Mouse (Mus musculus): Measurements from ENCODE around the gene Man1a2.

The Man1a2 gene

GRCm38 (mm10) chr3:100685763-100686370, 564 bp upstream of the Man1a2 start:
- peak; percentile 79 for DNase-seq (ENCODE audit: low read depth)

GRCm38 (mm10) chr3:100684234-100684975, 898 bp downstream of the Man1a2 start:
- peak; percentile 65 for DNase-seq (ENCODE audit: low read depth)

GRCm38 (mm10) chr3:100682841-100683240, 2.5 kb downstream of the Man1a2 start:
- DNase-seq (ENCODE audit: low read depth), result peak; percentile 29

GRCm38 (mm10) chr3:100682281-100682680, 3.0 kb downstream of the Man1a2 start:
- DNase-seq (ENCODE audit: low read depth), result peak; percentile 25

GRCm38 (mm10) chr3:100681448-100682092, 3.7 kb downstream of the Man1a2 start:
- peak; percentile 22 for DNase-seq (ENCODE audit: low read depth)

DNA sequence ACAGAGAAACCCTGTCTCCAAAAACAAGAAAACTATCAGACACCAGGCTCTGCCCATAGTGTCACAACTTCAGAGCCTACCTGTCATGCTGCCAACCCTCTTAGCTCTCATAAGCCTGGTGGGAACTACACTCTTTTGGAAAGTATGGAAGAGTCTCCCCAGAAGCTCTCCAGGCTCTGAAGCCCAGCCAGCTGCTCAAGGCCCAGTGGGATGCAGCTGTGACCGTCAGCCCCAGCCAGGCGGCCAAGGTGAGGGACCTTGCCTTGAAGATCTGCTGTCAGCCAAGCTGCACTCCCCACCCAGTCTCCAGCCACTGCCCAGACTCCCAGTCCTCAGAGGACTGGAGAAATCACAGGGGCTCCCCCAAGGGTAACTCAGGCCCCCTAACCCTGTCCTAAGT, 5.1 kb downstream of the Man1a2 start:
- no peak for DNase-seq (ENCODE audit: low read depth)

GRCm38 (mm10) chr3:100678951-100679570, 6.2 kb downstream of the Man1a2 start:
- DNase-seq (ENCODE audit: low read depth), result no peak

DNA sequence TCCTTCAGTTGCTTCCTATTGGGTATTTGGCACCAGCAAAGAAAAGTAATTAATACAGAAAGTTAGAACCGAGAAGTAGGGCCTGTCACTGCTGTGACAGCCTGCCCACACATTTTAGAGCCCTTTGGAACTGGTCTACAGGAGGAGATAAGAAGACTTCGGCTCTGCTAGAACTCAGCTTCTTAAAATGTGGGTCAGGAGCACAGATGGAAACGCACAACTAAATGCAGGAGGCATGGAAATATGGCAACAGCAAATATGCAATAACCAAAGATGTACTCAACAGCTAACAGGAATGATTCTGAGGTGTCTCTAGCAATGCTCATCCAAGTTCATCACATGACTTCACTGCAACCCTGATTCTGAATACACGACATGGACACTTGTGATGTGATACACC, 10.2 kb downstream of the Man1a2 start:
- DNase-seq (ENCODE audit: low read depth), result no peak

GRCm38 (mm10) chr3:100670412-100670811, 14.9 kb downstream of the Man1a2 start:
- no peak for DNase-seq (ENCODE audit: low read depth)

- DNase-seq (ENCODE audit: low read depth), result no peak
These were observed 32.0 kb downstream of the Man1a2 start for GRCm38 (mm10) chr3:100653291-100653690.

- no peak for DNase-seq (ENCODE audit: low read depth)
These were observed 43.7 kb downstream of the Man1a2 start for GRCm38 (mm10) chr3:100641581-100641980.

DNA sequence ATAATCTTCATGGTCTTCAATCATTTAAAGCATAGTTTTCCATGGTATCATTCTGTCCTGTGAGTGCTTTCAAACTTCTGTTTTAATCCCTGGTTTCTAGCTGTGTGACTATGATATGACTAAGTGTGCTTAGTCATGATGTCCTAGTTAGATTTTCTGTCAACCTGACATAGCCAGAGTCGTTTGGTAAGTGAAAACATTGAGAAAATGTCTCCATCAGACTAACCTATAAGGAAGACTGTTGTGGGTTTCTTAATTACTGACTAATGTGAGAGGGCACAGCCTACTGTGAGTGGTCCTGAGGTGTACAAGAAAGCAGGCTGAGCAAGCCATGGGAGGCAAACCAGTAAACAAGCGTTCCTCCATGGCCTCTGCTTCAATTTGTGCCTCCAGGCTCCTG, 49.0 kb downstream of the Man1a2 start:
- DNase-seq (ENCODE audit: low read depth), result no peak

GRCm38 (mm10) chr3:100634821-100635220, 50.5 kb downstream of the Man1a2 start:
- DNase-seq (ENCODE audit: low read depth), result no peak

DNA sequence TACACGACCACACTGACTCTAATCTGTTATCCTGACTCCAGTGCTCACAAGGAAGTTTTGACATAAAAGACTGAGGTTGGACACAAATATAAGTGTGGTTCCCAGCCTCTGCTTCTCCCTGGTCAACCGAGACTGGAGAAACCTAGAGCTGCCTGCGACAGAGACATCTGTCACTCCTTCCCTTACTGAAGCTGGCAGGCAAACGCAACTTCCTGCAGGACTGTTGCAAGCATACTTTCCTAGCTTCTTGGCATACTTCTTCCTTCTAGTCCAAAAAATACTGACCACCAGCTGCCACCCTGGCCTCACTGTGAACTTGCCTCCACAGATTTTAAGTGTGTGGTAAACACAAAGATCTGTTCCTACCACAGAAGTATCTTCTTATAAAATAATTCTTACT, 66.8 kb downstream of the Man1a2 start:
- DNase-seq (ENCODE audit: low read depth), result no peak

- DNase-seq (ENCODE audit: low read depth), result no peak
These were observed 74.4 kb downstream of the Man1a2 start for GRCm38 (mm10) chr3:100610916-100611315.

GRCm38 (mm10) chr3:100604539-100604938, 80.8 kb downstream of the Man1a2 start:
- no peak for DNase-seq (ENCODE audit: low read depth)

DNA sequence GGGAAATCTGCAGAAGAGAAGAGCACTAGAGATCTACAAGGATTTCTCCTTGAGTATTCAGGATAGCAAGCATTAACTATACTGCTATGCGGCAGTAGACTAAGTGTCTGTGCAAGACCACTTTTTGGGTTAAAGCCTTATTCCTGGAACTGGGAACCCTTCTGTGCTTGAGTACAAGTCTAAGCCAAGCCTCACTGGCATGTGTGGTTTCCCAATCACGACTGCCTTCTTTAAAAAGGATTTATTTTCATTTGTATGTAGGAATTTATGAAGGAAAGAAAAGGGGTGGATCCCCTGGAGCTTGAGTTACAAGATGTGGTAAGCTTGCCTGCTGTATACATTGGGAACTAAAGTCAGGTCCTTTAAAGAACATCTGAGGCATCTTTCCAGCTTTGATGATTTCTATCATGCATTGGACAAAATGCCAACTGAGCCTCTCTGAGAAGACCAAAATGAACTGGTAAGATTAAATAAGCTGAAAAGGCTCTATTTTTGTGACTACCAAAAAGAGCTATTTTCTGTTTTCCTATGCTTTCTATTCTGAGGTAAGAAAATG, 86.0 kb downstream of the Man1a2 start:
- no peak for DNase-seq (ENCODE audit: low read depth)

DNA sequence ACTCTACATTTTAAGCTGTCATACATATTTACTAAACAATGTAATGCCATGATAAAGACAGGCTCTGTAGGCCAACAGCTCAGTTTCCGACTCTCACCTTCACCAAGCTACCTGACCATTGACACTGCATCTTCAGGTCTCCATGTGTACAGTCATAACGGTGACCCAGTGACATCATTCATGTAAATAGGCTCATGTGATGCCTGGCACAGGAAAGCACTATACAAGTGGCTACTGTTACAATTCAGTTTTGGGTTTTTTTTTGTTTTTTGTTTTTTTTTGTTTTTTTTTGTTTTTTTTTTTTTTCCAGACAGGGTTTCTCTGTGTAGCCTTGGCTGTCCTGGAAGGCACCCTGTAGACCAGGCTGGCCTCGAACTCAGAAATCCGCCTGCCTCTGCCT, 94.2 kb downstream of the Man1a2 start:
- DNase-seq (ENCODE audit: low read depth), result no peak

DNA sequence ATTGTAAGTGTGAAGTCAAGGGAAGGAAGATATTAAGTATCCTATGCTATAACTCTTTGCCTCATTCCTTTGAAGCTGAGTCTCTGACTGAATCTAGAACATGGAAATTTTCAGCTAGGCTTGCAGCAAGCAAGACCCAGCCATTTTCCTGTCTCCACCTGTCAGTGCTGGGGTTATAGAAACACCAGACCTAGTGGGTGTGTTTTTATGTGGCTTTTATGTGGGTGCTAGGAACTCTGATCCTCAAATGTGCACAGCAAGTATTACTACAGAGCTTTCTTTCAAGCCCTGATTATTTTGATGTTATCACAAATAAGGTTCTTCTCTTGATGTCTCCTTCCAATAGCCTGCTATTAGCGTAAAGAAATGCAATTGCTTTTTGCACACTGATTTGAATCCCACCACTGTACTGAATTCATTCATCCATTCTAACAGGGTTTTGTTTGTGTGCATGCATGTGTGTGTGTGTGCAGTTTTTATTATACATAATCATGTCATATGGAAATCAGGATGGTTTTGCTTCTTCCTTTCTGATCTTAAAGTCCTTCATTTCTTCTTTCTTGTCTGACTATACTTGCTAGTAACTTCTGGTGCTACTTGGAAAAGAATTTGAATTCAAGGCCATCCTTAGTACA, 102.5 kb downstream of the Man1a2 start:
- no peak for DNase-seq (ENCODE audit: low read depth)

DNA sequence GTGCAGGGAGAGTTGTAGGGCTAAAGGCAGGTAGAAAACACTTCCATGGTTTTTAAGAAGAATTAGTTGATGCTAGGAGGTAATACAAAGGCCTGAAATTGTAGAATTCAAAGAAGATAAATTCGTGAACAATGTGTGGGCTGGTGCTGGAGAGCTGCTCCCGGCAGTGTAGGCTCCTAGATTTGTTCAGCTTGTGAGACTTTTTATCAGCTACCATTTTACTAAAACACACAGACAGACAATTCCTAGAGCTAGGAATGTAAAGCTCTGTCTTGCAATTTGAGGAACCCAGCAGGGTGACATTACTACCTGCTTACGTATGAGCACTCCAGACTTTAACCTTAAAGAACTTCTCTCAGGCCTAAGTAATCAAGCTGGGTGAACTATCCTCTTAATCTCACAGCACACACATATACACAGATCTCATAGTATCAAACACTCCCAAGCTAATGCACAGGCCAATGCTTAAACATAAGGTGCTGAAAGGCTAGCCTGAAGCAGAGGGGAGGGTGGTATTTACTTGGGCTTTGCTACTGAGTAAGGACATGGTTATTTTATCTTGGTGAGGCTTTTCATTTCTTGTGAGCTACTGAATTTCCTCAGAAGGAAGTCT, 112.6 kb downstream of the Man1a2 start:
- DNase-seq (ENCODE audit: low read depth), result no peak
